Mouse (Mus musculus) 3134 (cell line): Measurements from ENCODE around the gene Il6st.

Experiments used
- DNase-seq: peaks from one replicate; pipeline ENCODE4 v3.0.0-alpha.2; 2011; ENCODE audit warnings: low spot score; ENCODE audit not compliant: insufficient read length; ENCODE audit errors: extremely low read depth

The Il6st gene

DNA sequence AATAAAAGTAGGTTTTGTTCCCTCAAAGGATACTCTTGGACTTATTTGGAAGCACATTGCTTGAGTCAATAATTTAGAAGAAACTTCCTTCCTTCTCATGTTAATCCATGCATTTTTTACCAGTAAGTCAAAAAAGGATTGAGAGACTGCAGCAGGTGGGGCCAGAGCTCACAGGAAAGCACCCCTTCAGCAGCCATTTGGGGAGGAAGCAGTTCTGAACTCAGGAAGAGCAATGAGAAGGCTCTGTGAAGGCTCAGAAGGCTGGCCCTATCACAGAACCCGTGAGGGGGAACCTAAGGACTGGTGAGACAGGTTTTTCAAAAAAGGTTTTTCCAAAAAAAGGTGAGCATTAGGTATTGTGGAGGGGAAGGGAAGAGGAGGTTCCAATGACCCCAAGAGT lies 50.7 kb downstream of the Il6st start:
- DNase-seq, result no peak

- no peak for DNase-seq
Measured at GRCm38 (mm10) chr13:112522261-112522660, 58.4 kb downstream of the Il6st start.

GRCm38 (mm10) chr13:112522896-112523295 lies 59.0 kb downstream of the Il6st start:
- DNase-seq, result no peak

DNA sequence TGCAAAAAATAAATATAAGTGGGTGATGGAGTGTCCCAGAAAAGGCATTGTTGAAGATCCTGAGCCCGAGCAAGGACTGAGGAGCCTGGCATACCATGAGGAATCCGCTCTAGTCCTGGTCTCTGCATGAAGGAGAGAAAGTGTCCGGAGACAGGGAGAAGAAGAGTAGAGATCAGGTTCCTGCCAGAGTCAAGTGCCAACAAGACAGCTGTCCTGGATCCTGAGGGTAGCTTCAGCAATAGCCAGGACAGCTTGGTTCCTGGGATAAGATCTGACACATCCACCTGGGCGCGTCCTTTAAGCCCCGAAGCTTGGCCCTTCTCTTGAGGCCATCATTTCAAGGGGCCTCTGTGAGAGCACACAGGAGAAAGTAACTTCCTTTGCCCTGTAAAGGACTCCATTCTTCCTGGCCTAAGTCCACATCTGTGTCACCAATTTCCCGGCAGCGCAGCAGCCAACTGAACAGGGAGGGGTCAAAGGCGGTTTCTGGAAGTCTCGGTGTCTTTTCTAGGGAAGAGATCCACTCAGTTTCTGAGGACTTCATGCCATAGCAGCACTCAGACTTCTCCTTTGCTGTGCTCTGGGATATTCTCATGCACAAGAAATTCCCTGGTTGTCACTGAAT lies 59.6 kb downstream of the Il6st start:
- DNase-seq, result no peak

DNA sequence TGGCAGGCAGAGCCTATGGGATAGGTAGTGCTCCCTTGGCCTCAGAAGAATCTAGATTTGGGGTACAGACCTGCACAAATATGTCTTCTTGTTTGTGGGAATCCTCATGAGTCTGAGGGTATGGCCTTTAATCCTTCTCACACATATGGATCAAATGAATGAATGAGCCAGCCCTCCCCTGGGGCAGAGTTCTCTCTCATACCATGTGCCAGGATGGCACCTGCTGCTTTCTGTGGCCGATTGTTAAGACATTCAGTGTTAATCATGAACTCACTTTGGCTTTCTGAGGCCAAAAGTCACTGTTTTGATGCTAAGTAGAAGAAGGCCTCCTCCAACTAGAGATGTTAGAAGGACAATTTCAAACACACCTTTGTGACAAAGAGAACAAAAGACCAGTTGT lies 63.3 kb downstream of the Il6st start:
- DNase-seq, result no peak

DNA sequence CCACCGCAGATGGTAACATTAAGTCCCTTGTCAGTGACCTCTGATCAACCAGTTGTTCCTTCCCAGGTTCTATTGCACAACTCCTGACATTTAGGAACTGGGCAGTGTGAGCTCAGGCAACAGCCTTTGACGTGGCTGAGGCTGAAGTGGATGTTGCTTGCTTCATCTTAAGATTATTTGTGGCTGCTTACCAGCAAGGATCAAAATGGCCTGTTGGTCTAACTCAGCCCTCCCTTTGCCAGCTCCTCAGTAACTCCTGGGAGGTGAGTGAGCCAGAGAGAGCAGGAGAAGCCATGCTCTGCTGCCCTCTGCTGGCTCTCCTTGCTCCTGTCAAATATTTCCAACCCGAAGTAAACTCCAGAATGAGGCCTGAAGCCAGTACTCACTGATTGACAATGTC lies 66.0 kb downstream of the Il6st start:
- DNase-seq, result peak; percentile 35

DNA sequence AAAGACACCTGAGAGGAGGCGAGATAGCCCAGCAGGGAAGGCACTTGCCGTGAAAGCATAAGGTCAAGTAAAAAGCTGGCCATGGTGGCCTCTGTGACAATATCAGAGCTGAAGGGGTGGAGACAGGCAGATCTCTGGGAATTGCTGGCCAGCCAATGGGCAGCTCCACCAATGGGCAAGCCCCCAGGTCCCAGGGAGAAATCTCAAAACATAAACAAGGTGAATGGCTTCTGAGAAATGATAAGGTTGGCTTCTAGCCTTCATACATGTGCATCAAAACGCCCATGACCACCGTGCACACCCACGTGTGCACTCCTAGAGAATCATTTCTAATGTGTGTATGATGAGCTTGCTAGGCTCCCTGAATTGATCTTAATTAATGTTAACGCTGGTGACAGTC lies 68.4 kb downstream of the Il6st start:
- DNase-seq, result no peak

GRCm38 (mm10) chr13:112533556-112533955 lies 69.7 kb downstream of the Il6st start:
- no peak for DNase-seq

DNA sequence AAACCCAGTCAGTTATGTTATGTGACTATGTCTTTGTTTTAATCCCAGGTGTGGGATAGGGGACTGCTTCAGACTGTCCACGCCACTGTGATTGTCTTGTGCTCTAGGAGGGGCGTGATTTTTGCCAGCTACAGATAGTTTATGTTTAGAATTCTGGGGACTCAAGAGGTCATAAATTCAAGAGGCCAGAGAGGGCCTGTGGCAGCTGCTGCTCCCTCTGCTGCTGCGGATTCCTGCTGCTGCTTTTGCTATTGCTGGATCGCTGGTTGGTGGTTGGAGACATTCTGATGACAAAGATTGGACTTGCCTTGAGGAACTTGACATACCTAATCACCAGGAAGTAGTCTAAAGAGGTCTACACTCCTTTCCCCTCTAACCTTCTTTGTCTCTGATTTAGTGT lies 72.7 kb downstream of the Il6st start:
- no peak for DNase-seq

- DNase-seq, result no peak
Measured at GRCm38 (mm10) chr13:112537065-112537464, 73.2 kb downstream of the Il6st start.

DNA sequence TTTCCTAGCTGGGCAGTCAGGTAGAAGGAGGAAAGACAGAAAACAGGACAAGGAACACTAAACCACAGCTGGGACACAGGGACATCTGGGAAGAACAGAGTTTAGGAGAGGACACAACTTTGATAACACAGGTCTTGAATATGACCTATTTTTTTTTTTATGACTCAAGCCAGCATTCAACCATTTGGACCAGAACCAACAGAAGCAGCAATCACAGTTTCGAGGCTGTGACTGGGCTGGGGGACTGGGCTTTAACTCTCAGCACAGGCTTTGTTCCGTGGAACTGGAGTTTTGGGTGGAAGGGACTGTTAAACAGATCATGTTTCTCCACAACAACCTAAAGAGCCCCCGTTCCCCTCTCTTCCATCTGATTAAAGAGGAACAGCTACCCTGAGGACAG lies 76.7 kb downstream of the Il6st start:
- DNase-seq, result no peak

DNA sequence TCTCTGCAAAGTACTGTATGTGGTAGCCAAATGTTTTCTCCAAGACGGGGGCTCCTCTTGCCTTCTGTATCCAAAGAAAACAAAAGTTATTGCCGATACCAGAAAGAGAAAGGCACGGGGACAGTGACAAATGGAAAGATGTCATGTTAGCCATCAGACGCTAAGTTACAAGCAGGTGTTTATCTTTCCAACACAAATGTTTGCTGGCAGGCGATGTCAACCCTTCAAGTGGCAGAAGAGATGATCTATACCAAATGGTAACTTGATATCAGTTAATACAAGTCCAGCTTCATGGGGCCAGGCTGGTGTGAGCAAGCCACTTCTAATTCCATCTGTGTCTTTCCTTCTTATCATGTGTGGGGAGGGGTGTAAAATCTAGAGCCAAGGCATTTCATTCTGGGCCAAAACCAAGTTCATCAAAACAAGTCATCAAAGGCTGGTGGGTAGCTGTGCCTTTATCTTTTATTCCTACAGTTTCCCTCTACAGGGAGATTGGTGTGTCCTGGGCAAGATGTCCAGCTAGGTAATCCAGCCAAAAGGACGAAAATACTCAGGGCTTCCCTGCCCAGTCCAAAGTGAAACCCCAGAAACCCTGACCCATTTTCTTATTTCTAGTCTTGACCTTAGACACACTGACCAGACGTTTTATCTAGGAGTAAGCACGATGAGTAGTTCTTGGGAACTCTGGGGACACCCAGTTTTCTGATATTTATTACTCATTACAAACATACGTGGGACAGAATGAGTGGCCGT lies 77.5 kb downstream of the Il6st start:
- DNase-seq, result no peak

DNA sequence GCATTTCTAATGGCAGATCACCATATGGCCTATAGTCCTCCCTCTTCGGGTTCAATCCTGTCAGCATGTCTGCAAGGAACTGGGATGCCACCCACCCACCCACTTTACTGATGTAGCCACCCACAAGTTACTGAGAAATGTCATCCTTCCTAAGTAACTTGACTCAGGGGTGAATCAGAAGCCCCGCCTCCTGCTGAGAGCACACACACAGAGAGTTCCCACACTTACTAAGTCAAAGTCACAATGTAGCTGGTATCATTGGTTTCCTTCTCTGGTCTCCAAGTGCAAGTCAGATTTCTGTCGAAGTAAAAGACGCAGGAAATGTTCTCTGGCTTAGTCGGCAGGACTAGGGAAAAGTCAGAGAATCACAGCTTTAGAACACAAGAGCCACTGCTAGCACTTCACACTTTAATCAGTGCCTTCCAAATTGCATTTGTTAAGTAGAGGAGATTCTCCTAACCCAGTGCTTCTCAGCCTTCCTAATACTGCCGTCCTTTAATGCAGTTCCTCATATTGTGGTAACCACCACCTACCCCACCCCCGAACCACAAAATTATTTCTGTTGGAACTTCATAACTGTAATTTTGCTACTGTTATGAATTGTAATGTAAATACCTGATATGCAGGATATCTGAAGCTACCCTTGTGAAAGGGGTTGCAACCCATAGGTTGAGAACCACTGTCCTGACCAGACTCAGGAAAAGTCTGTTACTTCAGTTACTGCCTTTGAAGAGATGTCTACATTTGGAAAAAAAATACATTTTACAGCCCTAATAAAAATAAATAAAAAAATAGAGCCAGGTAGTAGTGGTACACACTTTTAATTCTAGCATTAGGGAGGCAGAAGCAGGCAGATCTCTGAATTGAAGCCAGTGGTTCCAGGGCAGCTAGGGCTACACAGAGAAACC lies 88.0 kb downstream of the Il6st start:
- DNase-seq, result no peak

- DNase-seq, result no peak
Measured at GRCm38 (mm10) chr13:112553304-112553703, 89.4 kb downstream of the Il6st start.

DNA sequence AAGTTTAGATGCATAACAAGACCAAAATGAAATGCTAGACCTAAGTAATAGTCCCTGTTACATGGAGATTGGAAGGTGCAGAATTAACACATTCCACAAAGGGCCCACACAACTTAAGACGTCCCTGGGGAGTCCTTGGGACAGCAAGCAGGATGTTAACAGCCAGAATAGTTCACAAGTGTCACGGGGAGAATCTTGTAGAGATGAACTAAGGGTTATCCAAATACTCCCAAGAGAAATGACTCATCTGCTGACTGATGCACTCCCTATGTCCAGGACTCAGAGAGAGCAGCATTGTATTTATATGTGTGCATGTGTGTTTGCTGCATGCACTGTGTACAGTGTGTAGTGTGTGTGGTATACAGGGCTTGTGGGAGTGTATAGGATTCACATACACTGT lies 92.6 kb downstream of the Il6st start:
- no peak for DNase-seq
